Mouse (Mus musculus) limb, embryonic 15.5 days (tissue): ENCODE measurements at regions not wholly inside any gene's neighbourhood (a gene's known extent, or its start where the extent isn't known, plus 50 kb on each side); places are given as distances from the start of the nearest gene placed in this dataset.

Source experiments
- ATAC-seq: fragments of 200-750 bp; cut with Nextera tagmentation; 2 replicates; pipeline ENCODE4 v1.8.0; 2017; ENCODE audit warnings: low read depth, moderate TSS enrichment; ENCODE audit not compliant: insufficient number of reproducible peaks, low FRiP score, low TSS enrichment
- H3K27ac ChIP-seq: fragments of 300-500 bp; sonication (generic); 2 replicates; pipeline ENCODE4 v1.5.1; 2015; ENCODE audit warnings: moderate library complexity, mild to moderate bottlenecking, inconsistent platforms
- H3K27me3 ChIP-seq: fragments of 300-500 bp; sonication (generic); 2 replicates; pipeline ENCODE4 v1.6.1; 2015; ENCODE audit warnings: inconsistent platforms
- H3K36me3 ChIP-seq: fragments of 300-500 bp; sonication (generic); 2 replicates; pipeline ENCODE4 v1.6.1; 2015; ENCODE audit warnings: inconsistent platforms
- H3K4me1 ChIP-seq: fragments of 300-500 bp; sonication (generic); 2 replicates; pipeline ENCODE4 v1.6.1; 2015; ENCODE audit warnings: inconsistent platforms
- H3K4me2 ChIP-seq: fragments of 300-500 bp; sonication (generic); 2 replicates; pipeline ENCODE4 v1.6.1; 2015; ENCODE audit warnings: mild to moderate bottlenecking, inconsistent platforms
- H3K4me3 ChIP-seq: fragments of 300-500 bp; sonication (generic); 2 replicates; pipeline ENCODE4 v1.5.1; 2015; ENCODE audit warnings: mild to moderate bottlenecking, inconsistent platforms
- H3K9ac ChIP-seq: fragments of 300-500 bp; sonication (generic); 2 replicates; pipeline ENCODE4 v1.6.1; 2015; ENCODE audit warnings: inconsistent platforms
- H3K9me3 ChIP-seq: fragments of 300-500 bp; sonication (generic); 2 replicates; pipeline ENCODE4 v1.6.1; 2016; ENCODE audit warnings: inconsistent platforms
- WGBS: fragments of 180-500 bp; shearing (Covaris S2); methylation state at CpG from one replicate; pipeline ENCODE4 v1.1.7; 2015; 5-methylcytosine and 5-hydroxymethylcytosine counted together

GRCm38 (mm10) chr11:111689899-111690298 lies 623.9 kb downstream of the Kcnj2 start:
- no peaks in the 10 kb centered on the region for H3K4me1 ChIP-seq
- no peak overlapping the region for H3K9ac ChIP-seq
- H3K4me3 ChIP-seq, result no peak overlapping the region
- ATAC-seq, result no peak
- no peaks in the 10 kb centered on the region for H3K36me3 ChIP-seq
- H3K27ac ChIP-seq, result no peak overlapping the region
- H3K27me3 ChIP-seq, result no peaks in the 10 kb centered on the region
- 80% methylated on average over 2 of the region's 2 CpGs for WGBS
- H3K4me2 ChIP-seq, result no peak overlapping the region
- no peaks in the 10 kb centered on the region for H3K9me3 ChIP-seq

GRCm38 (mm10) chr11:111691512-111691911 lies 625.5 kb downstream of the Kcnj2 start:
- no peak overlapping the region for H3K4me2 ChIP-seq
- 77% methylated on average over 2 of the region's 2 CpGs for WGBS
- H3K9me3 ChIP-seq, result no peaks in the 10 kb centered on the region
- H3K4me3 ChIP-seq, result no peak overlapping the region
- no peak for ATAC-seq
- no peak overlapping the region for H3K9ac ChIP-seq
- no peaks in the 10 kb centered on the region for H3K36me3 ChIP-seq
- H3K27ac ChIP-seq, result no peak overlapping the region
- H3K4me1 ChIP-seq, result no peaks in the 10 kb centered on the region
- H3K27me3 ChIP-seq, result no peaks in the 10 kb centered on the region

GRCm38 (mm10) chr11:111696668-111697067 lies 630.7 kb downstream of the Kcnj2 start:
- H3K9me3 ChIP-seq, result no peaks in the 10 kb centered on the region
- no peak overlapping the region for H3K9ac ChIP-seq
- H3K36me3 ChIP-seq, result no peaks in the 10 kb centered on the region
- no peak for ATAC-seq
- no peak overlapping the region for H3K27ac ChIP-seq
- H3K4me2 ChIP-seq, result no peak overlapping the region
- no peak overlapping the region for H3K4me3 ChIP-seq
- 80% methylated on average over 2 of the region's 2 CpGs for WGBS
- no peaks in the 10 kb centered on the region for H3K27me3 ChIP-seq
- no peaks in the 10 kb centered on the region for H3K4me1 ChIP-seq

- ATAC-seq, result no peak
- Histone ChIP-seq H3K4me3 (no peak overlapping the region), H3K9ac (no peak overlapping the region), H3K27ac (no peak overlapping the region), H3K27me3 (no peaks in the 10 kb centered on the region), H3K4me2 (no peak overlapping the region), H3K36me3 (no peaks in the 10 kb centered on the region), H3K4me1 (no peaks in the 10 kb centered on the region), H3K9me3 (no peaks in the 10 kb centered on the region)
- 82% methylated on average over 3 of the region's 3 CpGs for WGBS
Observed at GRCm38 (mm10) chr11:111699862-111700261, 633.9 kb downstream of the Kcnj2 start.

- Histone ChIP-seq H3K27ac (no peak overlapping the region), H3K27me3 (no peaks in the 10 kb centered on the region), H3K4me2 (no peak overlapping the region), H3K9me3 (no peaks in the 10 kb centered on the region), H3K9ac (no peak overlapping the region), H3K4me3 (no peak overlapping the region), H3K36me3 (no peaks in the 10 kb centered on the region), H3K4me1 (no peaks in the 10 kb centered on the region)
- WGBS, result 33% methylated on average over 4 of the region's 4 CpGs
- ATAC-seq, result no peak
Observed at GRCm38 (mm10) chr11:111706882-111707281, 640.9 kb downstream of the Kcnj2 start.

- H3K9me3 ChIP-seq, result no peaks in the 10 kb centered on the region
- 61% methylated on average over 5 of the region's 5 CpGs for whole genome bisulfite sequencing
- no peak overlapping the region for H3K4me2 ChIP-seq
- H3K4me3 ChIP-seq, result no peak overlapping the region
- no peak overlapping the region for H3K9ac ChIP-seq
- H3K36me3 ChIP-seq, result no peaks in the 10 kb centered on the region
- no peak for ATAC-seq
- H3K27ac ChIP-seq, result no peak overlapping the region
- no peaks in the 10 kb centered on the region for H3K27me3 ChIP-seq
- no peaks in the 10 kb centered on the region for H3K4me1 ChIP-seq
Observed at GRCm38 (mm10) chr11:111715401-111715800, 649.4 kb downstream of the Kcnj2 start.

- WGBS, result 57% methylated on average over 4 of the region's 4 CpGs
- H3K4me1 ChIP-seq, result no peaks in the 10 kb centered on the region
- no peak overlapping the region for H3K4me3 ChIP-seq
- no peaks in the 10 kb centered on the region for H3K36me3 ChIP-seq
- H3K4me2 ChIP-seq, result no peak overlapping the region
- ATAC-seq, result no peak
- no peaks in the 10 kb centered on the region for H3K27me3 ChIP-seq
- H3K27ac ChIP-seq, result no peak overlapping the region
- no peaks in the 10 kb centered on the region for H3K9me3 ChIP-seq
- no peak overlapping the region for H3K9ac ChIP-seq
Observed at GRCm38 (mm10) chr11:111722276-111722675, 656.3 kb downstream of the Kcnj2 start.

- no peaks in the 10 kb centered on the region for H3K4me1 ChIP-seq
- WGBS, result 42% methylated on average over 4 of the region's 4 CpGs
- no peaks in the 10 kb centered on the region for H3K36me3 ChIP-seq
- H3K27me3 ChIP-seq, result no peaks in the 10 kb centered on the region
- no peaks in the 10 kb centered on the region for H3K9me3 ChIP-seq
- H3K27ac ChIP-seq, result no peak overlapping the region
- ATAC-seq, result no peak
- H3K9ac ChIP-seq, result no peak overlapping the region
- H3K4me2 ChIP-seq, result no peak overlapping the region
- H3K4me3 ChIP-seq, result no peak overlapping the region
Observed at GRCm38 (mm10) chr11:111728148-111728547, 662.2 kb downstream of the Kcnj2 start.

- Histone ChIP-seq H3K4me2 (no peak overlapping the region), H3K9me3 (no peaks in the 10 kb centered on the region), H3K9ac (no peak overlapping the region), H3K4me3 (no peak overlapping the region), H3K36me3 (no peaks in the 10 kb centered on the region), H3K4me1 (no peaks in the 10 kb centered on the region), H3K27ac (no peak overlapping the region), H3K27me3 (no peaks in the 10 kb centered on the region)
- no peak for ATAC-seq
- 34% methylated on average over 8 of the region's 8 CpGs for WGBS
Observed at GRCm38 (mm10) chr11:111732096-111732495, 666.1 kb downstream of the Kcnj2 start.

GRCm38 (mm10) chr11:111735446-111735845 lies 669.5 kb downstream of the Kcnj2 start:
- WGBS, result 96% methylated on average over 1 of the region's 1 CpGs
- Histone ChIP-seq H3K4me3 (no peak overlapping the region), H3K4me1 (no peaks in the 10 kb centered on the region), H3K27me3 (no peaks in the 10 kb centered on the region), H3K9me3 (no peaks in the 10 kb centered on the region), H3K36me3 (no peaks in the 10 kb centered on the region), H3K4me2 (no peak overlapping the region), H3K9ac (no peak overlapping the region), H3K27ac (no peak overlapping the region)
- ATAC-seq, result no peak

- H3K9ac ChIP-seq, result no peak overlapping the region
- no peaks in the 10 kb centered on the region for H3K27me3 ChIP-seq
- no peak overlapping the region for H3K4me3 ChIP-seq
- WGBS, result 88% methylated on average over 5 of the region's 5 CpGs
- ATAC-seq, result no peak
- no peaks in the 10 kb centered on the region for H3K9me3 ChIP-seq
- H3K4me1 ChIP-seq, result no peaks in the 10 kb centered on the region
- no peak overlapping the region for H3K4me2 ChIP-seq
- no peak overlapping the region for H3K27ac ChIP-seq
- no peaks in the 10 kb centered on the region for H3K36me3 ChIP-seq
Observed at GRCm38 (mm10) chr11:111735961-111736360, 670.0 kb downstream of the Kcnj2 start.

GRCm38 (mm10) chr11:111743356-111743755 lies 677.4 kb downstream of the Kcnj2 start:
- no peaks in the 10 kb centered on the region for H3K9me3 ChIP-seq
- 0 out of 2 replicates have a peak, but pooled peaks cover 2% of the 10 kb centered on the region for H3K4me1 ChIP-seq
- no peaks in the 10 kb centered on the region for H3K27me3 ChIP-seq
- no peak overlapping the region for H3K9ac ChIP-seq
- H3K36me3 ChIP-seq, result no peaks in the 10 kb centered on the region
- no peak overlapping the region for H3K27ac ChIP-seq
- ATAC-seq, result no peak
- 31% methylated on average over 6 of the region's 6 CpGs for WGBS
- H3K4me2 ChIP-seq, result no peak overlapping the region
- H3K4me3 ChIP-seq, result no peak overlapping the region

- 26% methylated on average over 7 of the region's 7 CpGs for WGBS
Observed at GRCm38 (mm10) chr11:111747262-111747946, 681.4 kb downstream of the Kcnj2 start.

More at GRCm38 (mm10) chr11:111747262-111747946, 681.4 kb downstream of the Kcnj2 start:
- Histone ChIP-seq H3K27me3 (no peaks in the 10 kb centered on the region), H3K9ac (no peak overlapping the region), H3K9me3 (no peaks in the 10 kb centered on the region), H3K4me1 (0 out of 2 replicates have a peak, but pooled peaks cover 2% of the 10 kb centered on the region), H3K4me3 (no peak overlapping the region), H3K27ac (no peak overlapping the region), H3K4me2 (no peak overlapping the region), H3K36me3 (no peaks in the 10 kb centered on the region)
- no peak for ATAC-seq
